Mouse (Mus musculus) neural tube, embryonic 12.5 days (tissue): ENCODE measurements at regions not wholly inside any gene's neighbourhood (a gene's known extent, or its start where the extent isn't known, plus 50 kb on each side); places are given as distances from the start of the nearest gene placed in this dataset.
"Not testable (repeated sequence)": the region's sequence is repeated elsewhere in the genome, so short reads cannot be mapped to it uniquely, and the experiment has no call there.

Experiments used
- ATAC-seq: fragments of 200-750 bp; cut with Nextera tagmentation; 2 replicates; pipeline ENCODE4 v1.8.0; 2017; ENCODE audit warnings: low read depth, mild to moderate bottlenecking, moderate TSS enrichment, moderate library complexity; ENCODE audit not compliant: low FRiP score
- H3K27ac ChIP-seq: fragments of 300-500 bp; sonication (generic); 2 replicates; pipeline ENCODE4 v1.5.1; 2016
- H3K27me3 ChIP-seq: fragments of 300-500 bp; sonication (generic); replicated peaks from 2 replicates; pipeline ENCODE4 v1.6.1; 2016; ENCODE audit warnings: mild to moderate bottlenecking
- H3K36me3 ChIP-seq: fragments of 300-500 bp; sonication (generic); 2 replicates; pipeline ENCODE4 v1.6.1; 2016; ENCODE audit warnings: mild to moderate bottlenecking
- H3K4me1 ChIP-seq: fragments of 300-500 bp; sonication (generic); 2 replicates; pipeline ENCODE4 v1.6.1; 2016
- H3K4me2 ChIP-seq: fragments of 300-500 bp; sonication (generic); replicated peaks from 2 replicates; pipeline ENCODE4 v1.6.1; 2016; ENCODE audit warnings: mild to moderate bottlenecking
- H3K4me3 ChIP-seq: fragments of 300-500 bp; sonication (generic); 2 replicates; pipeline ENCODE4 v1.5.1; 2016
- H3K9ac ChIP-seq: fragments of 300-500 bp; sonication (generic); 2 replicates; pipeline ENCODE4 v1.6.1; 2016; ENCODE audit warnings: mild to moderate bottlenecking
- H3K9me3 ChIP-seq: fragments of 300-500 bp; sonication (generic); 2 replicates; pipeline ENCODE4 v1.6.1; 2016; ENCODE audit warnings: mild to moderate bottlenecking
- WGBS: fragments of 180-500 bp; shearing (Covaris S2); methylation state at CpG from one replicate; pipeline ENCODE4 v1.1.7; 2016; 5-methylcytosine and 5-hydroxymethylcytosine counted together

DNA sequence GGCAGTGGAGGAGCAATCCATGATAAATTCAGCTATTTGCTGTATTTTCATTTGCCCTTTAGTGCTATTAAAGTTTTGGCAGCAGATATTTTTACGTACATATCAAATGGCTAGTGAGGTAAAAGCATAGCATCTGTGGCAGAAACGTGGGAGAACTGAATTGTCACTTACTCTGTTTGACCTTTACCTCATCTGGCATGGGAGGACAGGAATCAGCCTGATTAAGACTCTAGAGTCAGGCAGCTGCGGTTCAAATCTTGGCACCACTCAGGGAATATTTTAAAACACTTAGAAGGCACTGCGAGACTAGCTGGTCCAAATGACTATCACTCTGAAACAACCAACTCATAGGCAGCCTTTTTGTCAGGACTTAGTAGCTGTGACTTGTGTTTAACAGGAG is 337.4 kb upstream of the Cwc22 start:
- no peak for ATAC-seq
- WGBS, result 76% methylated on average over 4 of the region's 4 CpGs
- H3K4me2 ChIP-seq, result no peak overlapping the region
- H3K4me3 ChIP-seq, result no peak overlapping the region
- no peaks in the 10 kb centered on the region for H3K27me3 ChIP-seq
- H3K36me3 ChIP-seq, result no peaks in the 10 kb centered on the region
- H3K9ac ChIP-seq, result no peak overlapping the region
- H3K4me1 ChIP-seq, result peaks cover 5% of the 10 kb centered on the region
- H3K9me3 ChIP-seq, result no peaks in the 10 kb centered on the region
- H3K27ac ChIP-seq, result no peak overlapping the region

DNA sequence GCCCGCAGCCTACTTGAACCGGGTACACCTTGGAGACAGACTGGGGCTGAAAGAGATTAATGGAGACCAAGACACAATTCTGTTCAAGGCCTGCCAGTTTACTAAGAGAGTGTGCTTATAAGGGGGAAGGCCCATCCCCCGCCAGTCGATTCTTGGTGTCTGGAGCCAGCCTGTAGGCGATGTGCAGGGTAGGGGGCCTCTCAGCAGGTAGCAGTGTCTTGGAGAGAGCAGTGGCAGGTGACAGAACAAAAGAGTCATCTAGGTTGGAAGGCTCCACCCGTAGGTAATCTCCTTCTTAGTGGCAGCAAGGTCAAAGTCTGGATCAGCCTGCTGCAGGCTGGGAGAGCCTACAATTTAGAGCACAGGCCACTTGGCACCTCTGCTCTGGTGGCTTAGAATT is 335.7 kb upstream of the Cwc22 start:
- H3K36me3 ChIP-seq, H3K4me2 ChIP-seq, H3K27me3 ChIP-seq, H3K4me1 ChIP-seq, H3K9me3 ChIP-seq, H3K27ac ChIP-seq, H3K4me3 ChIP-seq, ATAC-seq, H3K9ac ChIP-seq: not testable (repeated sequence)
- 53% methylated on average over 6 of the region's 6 CpGs for WGBS

GRCm38 (mm10) chr2:78280219-78280915 is 334.2 kb upstream of the Cwc22 start:
- Histone ChIP-seq H3K4me1 (peaks cover 5% of the 10 kb centered on the region), H3K36me3 (no peaks in the 10 kb centered on the region), H3K9ac (no peak overlapping the region), H3K9me3 (no peaks in the 10 kb centered on the region), H3K27ac (no peak overlapping the region), H3K27me3 (no peaks in the 10 kb centered on the region), H3K4me3 (no peak overlapping the region), H3K4me2 (no peak overlapping the region)
- 89% methylated on average over 5 of the region's 5 CpGs for WGBS
- no peak for ATAC-seq

DNA sequence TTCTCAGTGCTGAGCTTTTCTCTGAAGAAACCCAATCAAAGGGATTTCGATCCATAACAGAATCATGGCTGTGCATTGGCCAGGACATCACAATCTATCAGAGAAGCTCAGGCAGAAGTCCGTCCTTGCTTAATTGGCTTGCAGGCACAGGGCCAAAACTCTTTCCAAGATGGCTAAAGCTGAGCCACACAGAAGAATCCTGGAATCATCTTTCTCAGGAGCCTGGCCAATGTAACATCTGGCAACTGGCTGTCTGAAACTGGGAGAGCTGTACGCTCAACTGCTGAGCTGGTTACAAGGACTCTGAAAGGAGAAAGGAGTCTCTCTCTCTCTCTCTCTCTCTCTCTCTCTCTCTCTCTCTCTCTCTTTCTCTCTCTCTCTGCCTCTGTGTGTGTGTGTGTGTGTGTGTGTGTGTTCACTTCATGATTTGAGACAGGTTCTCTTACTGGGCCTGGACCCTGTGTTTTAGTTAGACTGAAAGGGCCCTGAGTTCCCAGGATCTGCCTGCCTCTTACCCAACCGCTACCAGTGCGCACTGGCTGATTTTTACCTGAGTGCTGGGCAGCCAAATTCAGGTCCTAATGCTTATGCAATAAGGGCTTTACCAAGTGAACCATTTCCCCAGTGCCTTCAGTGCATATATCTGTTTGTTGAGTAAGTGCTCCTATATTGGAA is 333.3 kb upstream of the Cwc22 start:
- H3K9me3 ChIP-seq, result no peaks in the 10 kb centered on the region
- no peak for ATAC-seq
- H3K27me3 ChIP-seq, result no peaks in the 10 kb centered on the region
- no peak overlapping the region for H3K4me3 ChIP-seq
- no peak overlapping the region for H3K27ac ChIP-seq
- no peaks in the 10 kb centered on the region for H3K36me3 ChIP-seq
- 81% methylated on average over 5 of the region's 5 CpGs for WGBS
- no peak overlapping the region for H3K4me2 ChIP-seq
- H3K4me1 ChIP-seq, result no peaks in the 10 kb centered on the region
- H3K9ac ChIP-seq, result no peak overlapping the region

GRCm38 (mm10) chr2:78278630-78279029 is 332.5 kb upstream of the Cwc22 start:
- H3K9me3 ChIP-seq, result no peaks in the 10 kb centered on the region
- no peak for ATAC-seq
- no peak overlapping the region for H3K4me2 ChIP-seq
- no peaks in the 10 kb centered on the region for H3K36me3 ChIP-seq
- H3K4me3 ChIP-seq, result no peak overlapping the region
- 86% methylated on average over 2 of the region's 2 CpGs for WGBS
- H3K9ac ChIP-seq, result no peak overlapping the region
- no peaks in the 10 kb centered on the region for H3K27me3 ChIP-seq
- no peaks in the 10 kb centered on the region for H3K4me1 ChIP-seq
- no peak overlapping the region for H3K27ac ChIP-seq

GRCm38 (mm10) chr2:78277699-78278098 is 331.5 kb upstream of the Cwc22 start:
- no peaks in the 10 kb centered on the region for H3K4me1 ChIP-seq
- 85% methylated on average over 8 of the region's 8 CpGs for WGBS
- no peak overlapping the region for H3K27ac ChIP-seq
- no peaks in the 10 kb centered on the region for H3K9me3 ChIP-seq
- no peak for ATAC-seq
- no peak overlapping the region for H3K4me2 ChIP-seq
- no peaks in the 10 kb centered on the region for H3K36me3 ChIP-seq
- no peaks in the 10 kb centered on the region for H3K27me3 ChIP-seq
- H3K4me3 ChIP-seq, result no peak overlapping the region
- H3K9ac ChIP-seq, result no peak overlapping the region

GRCm38 (mm10) chr2:78274122-78274521 is 327.9 kb upstream of the Cwc22 start:
- H3K4me2 ChIP-seq, result no peak overlapping the region
- H3K36me3 ChIP-seq, result no peaks in the 10 kb centered on the region
- ATAC-seq, result no peak
- no peaks in the 10 kb centered on the region for H3K27me3 ChIP-seq
- H3K27ac ChIP-seq, result no peak overlapping the region
- WGBS, result 89% methylated on average over 5 of the region's 5 CpGs
- no peak overlapping the region for H3K9ac ChIP-seq
- H3K9me3 ChIP-seq, result no peaks in the 10 kb centered on the region
- no peak overlapping the region for H3K4me3 ChIP-seq
- H3K4me1 ChIP-seq, result no peaks in the 10 kb centered on the region

DNA sequence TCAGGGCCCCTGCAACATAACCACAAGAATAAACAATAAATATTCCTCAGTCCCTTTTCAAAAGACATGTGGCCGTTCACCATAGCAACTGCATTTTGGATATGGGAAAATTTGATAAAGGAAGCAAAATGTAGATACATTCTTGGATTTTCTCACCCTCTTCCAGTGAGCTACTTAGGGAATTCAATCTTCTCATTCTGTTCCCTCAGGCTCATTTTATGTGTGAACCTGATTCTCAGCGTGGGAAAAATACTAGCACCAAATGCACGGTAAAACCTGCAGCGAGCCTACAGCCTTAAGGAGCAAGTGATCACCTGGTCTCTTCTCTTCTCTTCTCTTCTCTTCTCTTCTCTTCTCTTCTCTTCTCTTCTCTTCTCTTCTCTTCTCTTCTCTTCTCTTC is 322.5 kb upstream of the Cwc22 start:
- Histone ChIP-seq H3K27ac (no peak overlapping the region), H3K4me2 (no peak overlapping the region), H3K9ac (no peak overlapping the region), H3K4me1 (no peaks in the 10 kb centered on the region), H3K9me3 (no peaks in the 10 kb centered on the region), H3K36me3 (no peaks in the 10 kb centered on the region), H3K27me3 (no peaks in the 10 kb centered on the region), H3K4me3 (no peak overlapping the region)
- ATAC-seq, result no peak
- WGBS, result 81% methylated on average over 4 of the region's 4 CpGs

DNA sequence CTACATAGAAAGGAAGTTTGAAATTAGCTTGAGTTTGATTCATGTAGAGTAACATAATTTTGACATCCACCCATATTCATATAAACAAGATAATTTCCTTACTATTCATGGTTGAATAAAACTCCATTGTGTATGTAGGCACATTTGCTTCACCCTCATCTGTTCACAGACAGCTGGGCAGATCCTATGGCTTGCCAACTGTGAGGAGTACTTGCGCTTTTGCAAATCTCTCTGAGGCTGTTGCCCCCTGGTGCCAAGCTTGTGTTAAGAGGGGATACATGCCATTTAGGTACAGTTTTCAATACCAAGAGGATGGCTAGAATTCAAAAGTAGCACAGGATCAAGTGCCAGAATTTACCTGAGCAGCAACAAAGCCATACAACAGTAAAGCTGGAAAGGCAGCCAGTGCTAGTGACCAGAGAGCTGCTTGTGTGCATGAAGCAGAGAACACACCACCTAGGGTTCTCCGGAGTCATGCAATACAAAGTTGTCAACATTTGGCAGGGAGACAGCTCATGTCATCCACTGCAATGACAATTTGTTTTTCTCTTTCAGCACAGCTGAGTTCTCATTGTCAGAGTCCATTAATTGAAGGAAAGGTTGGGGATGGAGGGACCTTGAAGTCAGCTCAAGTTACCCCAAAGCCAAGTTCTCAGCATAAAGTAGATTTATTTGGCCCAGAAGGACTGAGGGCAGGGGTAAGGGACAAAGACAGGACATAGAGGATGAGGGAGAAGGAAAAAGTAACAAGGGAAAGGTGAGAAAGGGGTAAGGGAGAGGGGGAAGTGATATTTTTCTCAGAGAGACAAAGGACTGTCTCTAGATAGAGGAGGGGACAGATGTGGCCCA is 321.6 kb upstream of the Cwc22 start:
- no peaks in the 10 kb centered on the region for H3K9me3 ChIP-seq
- H3K9ac ChIP-seq, result no peak overlapping the region
- no peak overlapping the region for H3K4me3 ChIP-seq
- no peak overlapping the region for H3K27ac ChIP-seq
- WGBS, result 90% methylated on average over 2 of the region's 2 CpGs
- ATAC-seq, result no peak
- no peaks in the 10 kb centered on the region for H3K4me1 ChIP-seq
- H3K36me3 ChIP-seq, result no peaks in the 10 kb centered on the region
- H3K27me3 ChIP-seq, result no peaks in the 10 kb centered on the region
- H3K4me2 ChIP-seq, result no peak overlapping the region

GRCm38 (mm10) chr2:78253601-78254097 is 307.5 kb upstream of the Cwc22 start:
- Histone ChIP-seq H3K27me3 (no peaks in the 10 kb centered on the region), H3K4me1 (no peaks in the 10 kb centered on the region), H3K36me3 (no peaks in the 10 kb centered on the region), H3K4me2 (no peak overlapping the region), H3K4me3 (no peak overlapping the region), H3K9me3 (no peaks in the 10 kb centered on the region), H3K27ac (no peak overlapping the region), H3K9ac (no peak overlapping the region)
- ATAC-seq, result no peak
- WGBS, result 78% methylated on average over 10 of the region's 10 CpGs

- Histone ChIP-seq H3K27ac (no peak overlapping the region), H3K36me3 (no peaks in the 10 kb centered on the region), H3K4me2 (no peak overlapping the region), H3K9me3 (no peaks in the 10 kb centered on the region), H3K27me3 (no peaks in the 10 kb centered on the region), H3K4me3 (no peak overlapping the region), H3K9ac (no peak overlapping the region), H3K4me1 (no peaks in the 10 kb centered on the region)
- no peak for ATAC-seq
- WGBS, result 73% methylated on average over 5 of the region's 5 CpGs
Observed at GRCm38 (mm10) chr2:78246354-78246753, 300.2 kb upstream of the Cwc22 start.

- 90% methylated on average over 2 of the region's 2 CpGs for WGBS
- Histone ChIP-seq H3K9ac (no peak overlapping the region), H3K36me3 (no peaks in the 10 kb centered on the region), H3K9me3 (no peaks in the 10 kb centered on the region), H3K27me3 (no peaks in the 10 kb centered on the region), H3K4me2 (no peak overlapping the region), H3K27ac (no peak overlapping the region), H3K4me1 (no peaks in the 10 kb centered on the region), H3K4me3 (no peak overlapping the region)
- no peak for ATAC-seq
Observed at GRCm38 (mm10) chr2:78240299-78240698, 294.1 kb upstream of the Cwc22 start.
